Mouse (Mus musculus) small intestine, adult 2 months (tissue): ENCODE data around the gene Emg1.

Experiments used
- CTCF ChIP-seq: fragments of 200-500 bp; IDR thresholded peaks from 2 replicates; pipeline ENCODE4 v1.5.1; 2012; ENCODE audit warnings: low read depth, mild to moderate bottlenecking, control low read depth, inconsistent platforms, low read length, moderate library complexity, mixed read lengths; ENCODE audit not compliant: insufficient replicate concordance, insufficient read length; ENCODE audit errors: extremely low read depth
- POLR2A ChIP-seq: fragments of 200-500 bp; IDR thresholded peaks from 2 replicates; pipeline ENCODE4 v1.6.1; 2012; ENCODE audit warnings: low read depth, mild to moderate bottlenecking, control low read depth, inconsistent platforms, low read length, moderate library complexity

GRCm38 (mm10) chr6:124731038-124731437 lies 19.1 kb upstream of the Emg1 start:
- TF ChIP-seq CTCF, result no peak
- no peak for TF ChIP-seq POLR2A
